10 mouse cellular contexts compared by ENCODE assay signal in genomic region chr14:32683982-32684734, GRCm38 (mm10). TPM values are rescaled to one million over a fixed set of nuclear protein-coding genes. Genes with fewer than 3 reads are reported as not detected.
DNase-seq lines count a peak whose midpoint lies in the region; ATAC-seq lines count a peak whose summit lies in the region.
"Had no signal": no experiment of that assay in that cellular context is flagged by ENCODE, and none has a peak within 500 bp of the region (broad histone marks: within the 10 kb centered on the region; RNA-seq: fewer than 3 reads in every experiment).

No protein-coding gene starts in this region.

- WGBS in hindbrain, embryonic 13.5 days, result 38% methylated on average over 19 of the region's 19 CpGs
- 69% methylated on average over 19 of the region's 19 CpGs for WGBS in hindbrain, embryonic 10.5 days
- WGBS in heart, embryonic 15.5 days, result 42% methylated on average over 19 of the region's 19 CpGs
- WGBS in limb, embryonic 13.5 days, result 59% methylated on average over 19 of the region's 19 CpGs

- no peak overlapping the region for H3K27ac ChIP-seq in hindbrain, embryonic 13.5 days
- H3K27ac ChIP-seq in hindbrain, embryonic 10.5 days, result no peak overlapping the region
- H3K27ac ChIP-seq in heart, embryonic 15.5 days, result peak overlapping the region; percentile 90
- H3K27ac ChIP-seq in limb, embryonic 13.5 days, result no peak overlapping the region
- H3K27ac ChIP-seq: liver, embryonic 14.5 days had no signal

- no peaks in the 10 kb centered on the region for H3K36me3 ChIP-seq in hindbrain, embryonic 13.5 days
- H3K36me3 ChIP-seq in hindbrain, embryonic 10.5 days, result no peaks in the 10 kb centered on the region
- no peaks in the 10 kb centered on the region for H3K36me3 ChIP-seq in heart, embryonic 15.5 days
- H3K36me3 ChIP-seq in limb, embryonic 13.5 days, result no peaks in the 10 kb centered on the region

- peak overlapping the region; percentile 34; the same call in 1 of the 2 replicates for H3K4me2 ChIP-seq in hindbrain, embryonic 13.5 days
- peak overlapping the region; percentile 66 for H3K4me2 ChIP-seq in heart, embryonic 15.5 days
- peak overlapping the region; percentile 21 for H3K4me2 ChIP-seq in limb, embryonic 13.5 days (replicated peaks)

- DNase-seq in hindbrain, embryonic 10.5 days (ENCODE audit: low spot score), result no peak
- DNase-seq in Muller cell, postnatal 12 days (ENCODE audit: inconsistent ontology term), result peak; percentile 16
- no peak for DNase-seq in urinary bladder, postnatal 36 days (ENCODE audit: low spot score in 2 of 2)
- no peak for DNase-seq in frontal cortex, postnatal 36 days (ENCODE audit: low spot score in 2 of 2)
- no peak for DNase-seq in left cerebral cortex, adult 18-20 months (ENCODE audit: low spot score in 2 of 2)

- H3K9me3 ChIP-seq in hindbrain, embryonic 13.5 days, result no peaks in the 10 kb centered on the region
- H3K9me3 ChIP-seq in hindbrain, embryonic 10.5 days, result no peaks in the 10 kb centered on the region
- H3K9me3 ChIP-seq in heart, embryonic 15.5 days (replicated peaks), result no peaks in the 10 kb centered on the region
- H3K9me3 ChIP-seq in limb, embryonic 13.5 days, result no peaks in the 10 kb centered on the region

- no peak overlapping the region for H3K4me3 ChIP-seq in hindbrain, embryonic 13.5 days
- H3K4me3 ChIP-seq in hindbrain, embryonic 10.5 days, result no peak overlapping the region
- peak overlapping the region; percentile 57 for H3K4me3 ChIP-seq in heart, embryonic 15.5 days
- no peak overlapping the region for H3K4me3 ChIP-seq in limb, embryonic 13.5 days
- H3K4me3 ChIP-seq: erythroblast, embryonic 14.5 days had no signal

- no peak overlapping the region for H3K9ac ChIP-seq in hindbrain, embryonic 13.5 days
- peak overlapping the region; percentile 63 for H3K9ac ChIP-seq in heart, embryonic 15.5 days
- H3K9ac ChIP-seq in limb, embryonic 13.5 days, result no peak overlapping the region
- H3K9ac ChIP-seq: liver, embryonic 14.5 days had no signal

- peaks cover 23% of the 10 kb centered on the region for H3K4me1 ChIP-seq in hindbrain, embryonic 13.5 days (replicated peaks)
- peaks cover 25% of the 10 kb centered on the region for H3K4me1 ChIP-seq in hindbrain, embryonic 10.5 days (replicated peaks)
- peaks cover 40% of the 10 kb centered on the region for H3K4me1 ChIP-seq in heart, embryonic 15.5 days (replicated peaks)
- H3K4me1 ChIP-seq in limb, embryonic 13.5 days, result peaks cover 19% of the 10 kb centered on the region

- H3K27me3 ChIP-seq in hindbrain, embryonic 13.5 days, result peaks cover 3% of the 10 kb centered on the region; the same call in 1 of the 2 replicates
- 0 out of 2 replicates have a peak, but pooled peaks cover 5% of the 10 kb centered on the region for H3K27me3 ChIP-seq in hindbrain, embryonic 10.5 days (ENCODE audit: insufficient read depth, poor library complexity, severe bottlenecking)
- no peaks in the 10 kb centered on the region for H3K27me3 ChIP-seq in heart, embryonic 15.5 days
- no peaks in the 10 kb centered on the region for H3K27me3 ChIP-seq in limb, embryonic 13.5 days

- no peak for ATAC-seq in hindbrain, embryonic 13.5 days (ENCODE audit: low FRiP score)
- ATAC-seq in heart, embryonic 15.5 days (replicated peaks; ENCODE audit: insufficient number of reproducible peaks, insufficient read depth, low FRiP score, low read depth), result no peak; the same call in 1 of the 2 replicates
- ATAC-seq in limb, embryonic 13.5 days (ENCODE audit: low FRiP score, low read depth), result no peak

RNA-seq across cellular contexts. Expression of gene 3425401B19Rik, which starts 0.9 kb away (rescaled TPM):
- 0.06 and 0.21 TPM in 2 replicates for polyA plus RNA-seq in hindbrain, embryonic 13.5 days (2015; fragmentation: Nextera tagmentation; extraction: Ambion mirVana)
- 0.20 and 0.39 TPM in 2 replicates for polyA plus RNA-seq in hindbrain, embryonic 10.5 days (2016; fragmentation: Nextera tagmentation; extraction: Ambion mirVana)
- 11.1 and 11.3 TPM in 2 replicates for polyA plus RNA-seq in heart, embryonic 15.5 days (2015; fragmentation: Nextera tagmentation; extraction: Ambion mirVana)
- polyA plus RNA-seq in limb, embryonic 13.5 days (2015; fragmentation: Nextera tagmentation; extraction: Ambion mirVana), result 0.69 and 0.92 TPM in 2 replicates
- under 1 TPM; 0.16 to 0.47 TPM for total RNA-seq in left cerebral cortex, adult 18-20 months (2021)
- polyA plus RNA-seq: erythroblast, embryonic 14.5 days; liver, embryonic 14.5 days had no signal
